Mouse (Mus musculus): ENCODE measurements around the gene Wnt9b.

Wnt9b gene

DNA sequence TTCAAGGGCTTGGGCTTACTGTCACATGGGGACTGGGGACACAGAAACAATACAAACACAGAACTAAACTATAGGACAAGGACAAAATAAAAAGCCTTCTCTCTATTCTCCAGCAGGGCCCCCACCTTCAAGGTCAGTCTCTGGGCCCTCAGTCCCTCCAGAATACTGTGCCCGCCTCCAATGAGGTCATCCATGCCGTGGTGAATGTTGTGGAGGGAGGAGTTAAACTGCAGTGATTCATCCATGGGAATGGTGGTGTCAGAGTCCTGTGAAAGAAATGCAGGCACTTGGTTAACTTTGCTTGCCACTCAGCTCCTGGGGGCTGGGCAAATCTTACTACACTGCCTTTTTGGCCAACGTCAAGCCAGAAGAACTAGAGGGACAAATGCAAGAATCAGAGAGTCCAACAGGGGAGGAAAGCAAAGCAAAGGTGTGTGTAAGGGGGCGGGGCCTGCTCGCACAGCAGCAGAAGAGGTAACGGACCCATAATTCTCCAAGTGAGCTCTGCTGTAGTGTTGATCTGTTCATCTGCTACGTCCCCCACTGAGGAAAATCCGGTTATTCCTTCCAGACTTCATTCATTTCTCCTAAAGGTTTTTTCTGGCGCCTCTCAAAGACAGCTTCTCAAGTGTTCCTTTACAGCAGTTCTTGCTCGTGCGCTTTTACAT is 65.8 kb downstream of the Wnt9b start:
- DNase-seq (ENCODE audit: low read depth, low spot score) = no peak

Data from CD4-positive helper T cell, adult 2 months (primary cell).